Mouse (Mus musculus): Measurements from ENCODE around the gene Usp12. TPM values are rescaled to one million over a fixed set of nuclear protein-coding genes. Genes with fewer than 3 reads are reported as not detected.

Usp12 gene
- polyA plus RNA-seq, 1 experiment from 2014 or later: 12.1 TPM

GRCm38 (mm10) chr5:146713088-146713487 lies 81.7 kb downstream of the Usp12 start:
- WGBS: 31% methylated on average over 10 of the region's 10 CpGs
- H3K9ac ChIP-seq: 0 out of 2 replicates have a peak overlapping the region, but pooled peaks have one; percentile 5
- ATAC-seq (ENCODE audit: low FRiP score): peak; percentile 36
- peak overlapping the region; percentile 34 for H3K4me2 ChIP-seq (replicated peaks)
- H3K36me3 ChIP-seq (replicated peaks; ENCODE audit: control insufficient read depth, insufficient read depth): no peaks in the 10 kb centered on the region
- peak overlapping the region; percentile 69 for H3K27ac ChIP-seq
- no peaks in the 10 kb centered on the region for H3K9me3 ChIP-seq (ENCODE audit: control insufficient read depth, low read length)
- peaks cover 14% of the 10 kb centered on the region for H3K4me1 ChIP-seq (replicated peaks; ENCODE audit: control insufficient read depth, insufficient read depth, low read length)
- H3K4me3 ChIP-seq (replicated peaks; ENCODE audit: low read length): no peak overlapping the region
- DNase-seq (ENCODE audit: low spot score): peak; percentile 74
- H3K27me3 ChIP-seq (ENCODE audit: control insufficient read depth, insufficient read depth, low read length): no peaks in the 10 kb centered on the region

- Histone ChIP-seq H3K36me3 (replicated peaks; ENCODE audit: control insufficient read depth, insufficient read depth) (no peaks in the 10 kb centered on the region), H3K4me3 (replicated peaks; ENCODE audit: low read length) (no peak overlapping the region), H3K9ac (peak overlapping the region; percentile 5; the same call in 1 of the 2 replicates), H3K27ac (peak overlapping the region; percentile 69), H3K4me2 (replicated peaks) (peak overlapping the region; percentile 34), H3K27me3 (ENCODE audit: control insufficient read depth, insufficient read depth, low read length) (no peaks in the 10 kb centered on the region), H3K4me1 (replicated peaks; ENCODE audit: control insufficient read depth, insufficient read depth, low read length) (peaks cover 14% of the 10 kb centered on the region), H3K9me3 (ENCODE audit: control insufficient read depth, low read length) (no peaks in the 10 kb centered on the region)
- peak; percentile 82 for ATAC-seq (ENCODE audit: low FRiP score)
- DNase-seq (ENCODE audit: low spot score): peak; percentile 43
- WGBS: 26% methylated on average over 18 of the region's 18 CpGs
These were observed 82.4 kb downstream of the Usp12 start for GRCm38 (mm10) chr5:146712282-146712918.

- peaks cover 14% of the 10 kb centered on the region for H3K4me1 ChIP-seq (replicated peaks; ENCODE audit: control insufficient read depth, insufficient read depth, low read length)
- H3K9ac ChIP-seq: no peak overlapping the region
- no peaks in the 10 kb centered on the region for H3K9me3 ChIP-seq (ENCODE audit: control insufficient read depth, low read length)
- ATAC-seq (ENCODE audit: low FRiP score): no peak
- H3K27me3 ChIP-seq (ENCODE audit: control insufficient read depth, insufficient read depth, low read length): no peaks in the 10 kb centered on the region
- H3K4me3 ChIP-seq (replicated peaks; ENCODE audit: low read length): no peak overlapping the region
- DNase-seq (ENCODE audit: low spot score): no peak
- no peak overlapping the region for H3K27ac ChIP-seq
- H3K4me2 ChIP-seq (replicated peaks): no peak overlapping the region
- H3K36me3 ChIP-seq (replicated peaks; ENCODE audit: control insufficient read depth, insufficient read depth): no peaks in the 10 kb centered on the region
- 71% methylated on average over 3 of the region's 3 CpGs for WGBS
These were observed 85.4 kb downstream of the Usp12 start for GRCm38 (mm10) chr5:146709361-146709760.

GRCm38 (mm10) chr5:146705815-146706408 lies 88.9 kb downstream of the Usp12 start:
- Histone ChIP-seq H3K9ac (no peak overlapping the region), H3K4me1 (replicated peaks; ENCODE audit: control insufficient read depth, insufficient read depth, low read length) (no peaks in the 10 kb centered on the region), H3K4me3 (replicated peaks; ENCODE audit: low read length) (no peak overlapping the region), H3K4me2 (replicated peaks) (no peak overlapping the region), H3K27me3 (ENCODE audit: control insufficient read depth, insufficient read depth, low read length) (no peaks in the 10 kb centered on the region), H3K9me3 (ENCODE audit: control insufficient read depth, low read length) (no peaks in the 10 kb centered on the region), H3K27ac (no peak overlapping the region), H3K36me3 (replicated peaks; ENCODE audit: control insufficient read depth, insufficient read depth) (no peaks in the 10 kb centered on the region)
- DNase-seq (ENCODE audit: low spot score) (peak; percentile 95), ATAC-seq (ENCODE audit: low FRiP score) (no peak)
- WGBS: 13% methylated on average over 12 of the region's 12 CpGs

GRCm38 (mm10) chr5:146705411-146705810 lies 89.4 kb downstream of the Usp12 start:
- DNase-seq (ENCODE audit: low spot score) (no peak), ATAC-seq (ENCODE audit: low FRiP score) (no peak)
- no peak overlapping the region for H3K27ac ChIP-seq
- H3K27me3 ChIP-seq (ENCODE audit: control insufficient read depth, insufficient read depth, low read length): no peaks in the 10 kb centered on the region
- H3K4me2 ChIP-seq (replicated peaks): no peak overlapping the region
- H3K9me3 ChIP-seq (ENCODE audit: control insufficient read depth, low read length): no peaks in the 10 kb centered on the region
- no peak overlapping the region for H3K4me3 ChIP-seq (replicated peaks; ENCODE audit: low read length)
- H3K4me1 ChIP-seq (replicated peaks; ENCODE audit: control insufficient read depth, insufficient read depth, low read length): no peaks in the 10 kb centered on the region
- H3K9ac ChIP-seq: no peak overlapping the region
- WGBS: 82% methylated on average over 6 of the region's 6 CpGs
- H3K36me3 ChIP-seq (replicated peaks; ENCODE audit: control insufficient read depth, insufficient read depth): no peaks in the 10 kb centered on the region

GRCm38 (mm10) chr5:146704241-146704640 lies 90.6 kb downstream of the Usp12 start:
- H3K4me1 ChIP-seq (replicated peaks; ENCODE audit: control insufficient read depth, insufficient read depth, low read length): no peaks in the 10 kb centered on the region
- H3K4me3 ChIP-seq (replicated peaks; ENCODE audit: low read length): no peak overlapping the region
- H3K27me3 ChIP-seq (ENCODE audit: control insufficient read depth, insufficient read depth, low read length): no peaks in the 10 kb centered on the region
- ATAC-seq (ENCODE audit: low FRiP score) (no peak), DNase-seq (ENCODE audit: low spot score) (no peak)
- WGBS: 95% methylated on average over 4 of the region's 4 CpGs
- no peaks in the 10 kb centered on the region for H3K9me3 ChIP-seq (ENCODE audit: control insufficient read depth, low read length)
- no peak overlapping the region for H3K27ac ChIP-seq
- no peak overlapping the region for H3K4me2 ChIP-seq (replicated peaks)
- no peaks in the 10 kb centered on the region for H3K36me3 ChIP-seq (replicated peaks; ENCODE audit: control insufficient read depth, insufficient read depth)
- no peak overlapping the region for H3K9ac ChIP-seq

GRCm38 (mm10) chr5:146703710-146704121 lies 91.1 kb downstream of the Usp12 start:
- 84% methylated on average over 8 of the region's 8 CpGs for WGBS

GRCm38 (mm10) chr5:146700099-146700498 lies 94.7 kb downstream of the Usp12 start:
- no peaks in the 10 kb centered on the region for H3K27me3 ChIP-seq (ENCODE audit: control insufficient read depth, insufficient read depth, low read length)
- no peaks in the 10 kb centered on the region for H3K4me1 ChIP-seq (replicated peaks; ENCODE audit: control insufficient read depth, insufficient read depth, low read length)
- ATAC-seq (ENCODE audit: low FRiP score) (no peak), DNase-seq (ENCODE audit: low spot score) (no peak)
- WGBS: 86% methylated on average over 10 of the region's 10 CpGs
- H3K27ac ChIP-seq: no peak overlapping the region
- no peaks in the 10 kb centered on the region for H3K36me3 ChIP-seq (replicated peaks; ENCODE audit: control insufficient read depth, insufficient read depth)
- no peaks in the 10 kb centered on the region for H3K9me3 ChIP-seq (ENCODE audit: control insufficient read depth, low read length)
- H3K4me2 ChIP-seq (replicated peaks): no peak overlapping the region
- no peak overlapping the region for H3K9ac ChIP-seq
- H3K4me3 ChIP-seq (replicated peaks; ENCODE audit: low read length): no peak overlapping the region

More at GRCm38 (mm10) chr5:146703710-146704121, 91.1 kb downstream of the Usp12 start:
- DNase-seq (ENCODE audit: low spot score): no peak
- Histone ChIP-seq H3K27me3 (ENCODE audit: control insufficient read depth, insufficient read depth, low read length) (no peaks in the 10 kb centered on the region), H3K4me2 (replicated peaks) (no peak overlapping the region), H3K4me3 (replicated peaks; ENCODE audit: low read length) (no peak overlapping the region), H3K27ac (no peak overlapping the region), H3K4me1 (replicated peaks; ENCODE audit: control insufficient read depth, insufficient read depth, low read length) (no peaks in the 10 kb centered on the region), H3K9ac (no peak overlapping the region), H3K36me3 (replicated peaks; ENCODE audit: control insufficient read depth, insufficient read depth) (no peaks in the 10 kb centered on the region), H3K9me3 (ENCODE audit: control insufficient read depth, low read length) (no peaks in the 10 kb centered on the region)
- ATAC-seq (ENCODE audit: low FRiP score): no peak

GRCm38 (mm10) chr5:146699433-146700019 lies 95.3 kb downstream of the Usp12 start:
- ATAC-seq (ENCODE audit: low FRiP score) (no peak), DNase-seq (ENCODE audit: low spot score) (no peak)
- Histone ChIP-seq H3K9ac (no peak overlapping the region), H3K27ac (no peak overlapping the region), H3K36me3 (replicated peaks; ENCODE audit: control insufficient read depth, insufficient read depth) (no peaks in the 10 kb centered on the region), H3K4me3 (replicated peaks; ENCODE audit: low read length) (no peak overlapping the region), H3K4me2 (replicated peaks) (no peak overlapping the region), H3K9me3 (ENCODE audit: control insufficient read depth, low read length) (no peaks in the 10 kb centered on the region), H3K27me3 (ENCODE audit: control insufficient read depth, insufficient read depth, low read length) (no peaks in the 10 kb centered on the region), H3K4me1 (replicated peaks; ENCODE audit: control insufficient read depth, insufficient read depth, low read length) (no peaks in the 10 kb centered on the region)
- WGBS: 83% methylated on average over 4 of the region's 4 CpGs
